Mouse (Mus musculus) midbrain, postnatal 0 days (tissue): Measurements from ENCODE around the gene E130116L18Rik. TPM values are rescaled to one million over a fixed set of nuclear protein-coding genes. Genes with fewer than 3 reads are reported as not detected.

Experiments used
- polyA plus RNA-seq: library from polyadenylated mRNA; unstranded; fragments of >200 nt; fragmentation: Nextera tagmentation; extraction: Ambion mirVana; gene quantifications from 2 replicates; pipeline ENCODE4 v1.2.1, GENCODE M21; 2015
- total RNA-seq: library from RNA; depleted of rRNA; stranded (reverse); fragments of >200 nt; gene quantifications from 2 replicates; pipeline ENCODE4 v1.2.3, GENCODE M21; 2014; rRNA removed

Gene E130116L18Rik
- total and polyA plus RNA-seq, 2 experiments from 2014 or later = 1.5 TPM; not detected in 1

Other genes with a start within 250 kb of the E130116L18Rik start
- 51.6 and 63.1 TPM in 2 replicates for gene Prkag2, start 122.5 kb downstream of the E130116L18Rik start, total RNA-seq
- gene Prkag2, start 122.5 kb downstream of the E130116L18Rik start, polyA plus RNA-seq = 101 and 103 TPM in 2 replicates
- gene Galntl5, start 41.7 kb downstream of the E130116L18Rik start, total RNA-seq = not detected in 2 replicates
- not detected in 2 replicates for gene Galntl5, start 41.7 kb downstream of the E130116L18Rik start, polyA plus RNA-seq
- 67.3 and 77.0 TPM in 2 replicates for gene Galnt11, start 1.2 kb downstream of the E130116L18Rik start, total RNA-seq
- gene Galnt11, start 1.2 kb downstream of the E130116L18Rik start, polyA plus RNA-seq = 56.9 and 61.0 TPM in 2 replicates